Mouse (Mus musculus) mammary gland, adult 2 months (tissue): ENCODE results near the gene Mn1. TPM values are rescaled to one million over a fixed set of nuclear protein-coding genes. Genes with fewer than 3 reads are reported as not detected.

ENCODE experiments used
- polyA plus RNA-seq: library from polyadenylated mRNA; depleted of rRNA; stranded (reverse); fragments of >200 nt; gene quantifications from 2 replicates; pipeline ENCODE4 v1.2.3, GENCODE M21; 2012; ENCODE audit warnings: low replicate concordance; rRNA removed

Mn1 gene
- polyA plus RNA-seq = 3.6 and 5.7 TPM in 2 replicates

DNA sequence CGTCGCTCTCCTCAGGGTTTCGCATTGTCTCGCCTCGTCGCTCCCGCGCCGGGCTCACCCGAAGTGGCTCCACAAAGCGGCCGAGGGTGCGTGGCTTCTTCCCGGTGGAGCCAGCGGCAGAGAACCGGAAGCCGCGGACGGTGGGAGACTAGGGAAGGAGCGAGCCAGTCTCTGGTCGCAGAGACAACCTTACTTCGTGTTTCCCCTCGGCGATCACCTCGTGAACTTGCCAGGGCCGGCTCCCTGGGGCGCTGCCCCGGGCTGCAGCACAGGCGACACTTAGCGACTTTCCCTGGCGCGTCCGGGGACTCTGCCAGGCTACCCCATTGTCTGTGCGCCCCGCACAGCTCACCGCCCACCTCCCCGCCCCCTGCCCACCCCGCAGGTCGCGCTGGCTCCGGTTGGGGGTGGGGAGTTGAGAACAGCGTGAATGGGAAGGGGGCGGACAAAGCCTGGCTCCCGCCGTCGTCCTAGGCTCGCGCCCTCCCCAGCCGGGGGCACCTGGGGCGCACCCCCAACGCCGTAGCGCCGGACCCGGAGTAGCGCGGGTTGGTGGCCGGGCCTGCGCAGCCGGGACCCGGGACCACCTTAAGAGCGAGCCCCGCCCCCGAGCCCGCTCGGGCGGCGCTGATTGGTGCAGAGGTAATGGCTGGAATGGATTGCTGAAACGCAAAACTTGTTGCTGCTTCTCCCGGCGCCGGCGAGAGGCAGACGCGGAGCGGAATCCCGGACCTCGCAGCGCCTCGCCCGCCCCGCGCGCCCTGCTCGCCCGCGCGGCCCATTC, at the start of gene Mn1:
Gene Mn1, plus strand, starts transcription at position 772 of the 784 bp plus-strand sequence.

Other genes starting within 250 kb of the Mn1 start
- gene Pitpnb, start 86.6 kb upstream of the Mn1 start, polyA plus RNA-seq = 40.6 and 69.8 TPM in 2 replicates